Mouse (Mus musculus) CH12.LX (cell line): ENCODE data around the gene Thbs1. TPM values are rescaled to one million over a fixed set of nuclear protein-coding genes. Genes with fewer than 3 reads are reported as not detected.

Experiments
- DNase-seq: peaks from one replicate; pipeline ENCODE4 v3.0.0-alpha.2; 2013; ENCODE audit errors: extremely low read depth
- H3K27ac ChIP-seq: 2 replicates; pipeline ENCODE4 v1.5.1; 2012; ENCODE audit warnings: low read depth, mild to moderate bottlenecking, control low read depth, moderate library complexity; ENCODE audit not compliant: insufficient read depth
- H3K27me3 ChIP-seq: replicated peaks from 2 replicates; pipeline ENCODE3; 2012; ENCODE audit warnings: inconsistent platforms
- H3K36me3 ChIP-seq, 2 experiments: replicated peaks in 1 of 2; 2 replicates each; pipeline versions ENCODE3 to v1.6.1; 2012; ENCODE audit warnings: inconsistent platforms in 1 of 2, low read length in 1 of 2, mild to moderate bottlenecking in 1 of 2, mixed read lengths in 1 of 2, moderate library complexity in 1 of 2; ENCODE audit not compliant: control insufficient read depth in 1 of 2, insufficient read depth in 1 of 2
- H3K4me1 ChIP-seq, 2 experiments: 2 replicates each; pipeline ENCODE4 v1.6.1; 2012; ENCODE audit warnings: inconsistent platforms in 1 of 2, moderate library complexity in 1 of 2; ENCODE audit not compliant: insufficient read depth in 2 of 2, control insufficient read depth in 1 of 2
- H3K4me2 ChIP-seq: 2 replicates; pipeline ENCODE4 v1.6.1; 2012; ENCODE audit warnings: low read depth, mild to moderate bottlenecking, control low read depth; ENCODE audit not compliant: poor library complexity, insufficient read depth, severe bottlenecking
- H3K4me3 ChIP-seq, 3 experiments: fragments of 150-350 bp in 1 of 3; sonication (generic) in 1 of 3; replicated peaks in 1 of 3; 2 replicates each; pipeline versions ENCODE3 to v1.5.1; 2011 to 2012; ENCODE audit warnings: low read depth in 2 of 3, low read length in 2 of 3, mild to moderate bottlenecking in 2 of 3, moderate library complexity in 2 of 3, control low read depth in 1 of 3, improper control_type of control experiment in 1 of 3, inconsistent platforms in 1 of 3, mixed read lengths in 1 of 3; ENCODE audit not compliant: poor library complexity in 1 of 3
- H3K79me2 ChIP-seq: replicated peaks from 2 replicates; pipeline ENCODE4 v1.6.1; 2012; ENCODE audit warnings: mild to moderate bottlenecking, moderate library complexity; ENCODE audit not compliant: control insufficient read depth, poor library complexity, insufficient read depth, severe bottlenecking; ENCODE audit errors: extremely low read depth
- H3K9ac ChIP-seq: 2 replicates; pipeline ENCODE4 v1.6.1; 2012; ENCODE audit warnings: low read depth, mild to moderate bottlenecking, control low read depth, moderate library complexity; ENCODE audit not compliant: insufficient read depth
- H3K9me3 ChIP-seq: replicated peaks from 2 replicates; pipeline ENCODE3; 2012; ENCODE audit warnings: low read length, inconsistent platforms, mixed read lengths
- CHD1 ChIP-seq: IDR thresholded peaks from 2 replicates; pipeline ENCODE4 v1.6.1; 2012; ENCODE audit warnings: low read depth, low read length, improper control_type of control experiment, inconsistent platforms
- CTCF ChIP-seq, 2 experiments: IDR thresholded peaks in 1 of 2; conservative IDR thresholded peaks in 1 of 2; 2 replicates each; pipeline ENCODE4 v1.5.1; 2011 to 2012; ENCODE audit warnings: low read depth in 2 of 2, low read length in 2 of 2, improper control_type of control experiment in 1 of 2, inconsistent platforms in 1 of 2, mild to moderate bottlenecking in 1 of 2, moderate library complexity in 1 of 2
- HCFC1 ChIP-seq: IDR thresholded peaks from 2 replicates; pipeline ENCODE4 v1.6.1; 2012; ENCODE audit warnings: low read depth, mild to moderate bottlenecking, inconsistent platforms, low read length, improper control_type of control experiment
- IRF4 ChIP-seq: IDR thresholded peaks from 2 replicates; pipeline ENCODE4 v1.6.1; 2014; ENCODE audit warnings: low read depth, mild to moderate bottlenecking, inconsistent platforms, low read length, improper control_type of control experiment
- KAT2A ChIP-seq: IDR thresholded peaks from 2 replicates; pipeline ENCODE4 v1.6.1; 2012; ENCODE audit warnings: low read length, improper control_type of control experiment, inconsistent platforms; ENCODE audit not compliant: insufficient replicate concordance
- MAFK ChIP-seq: IDR thresholded peaks from 2 replicates; pipeline ENCODE4 v1.6.1; 2011; ENCODE audit warnings: low read length, improper control_type of control experiment; ENCODE audit not compliant: insufficient replicate concordance
- MAZ ChIP-seq: IDR thresholded peaks from 2 replicates; pipeline ENCODE4 v1.6.1; 2012; ENCODE audit warnings: low read depth, mild to moderate bottlenecking, inconsistent platforms, low read length, improper control_type of control experiment, moderate library complexity
- POLR2AphosphoS2 ChIP-seq: IDR thresholded peaks from 2 replicates; pipeline ENCODE4 v1.6.1; 2011; ENCODE audit warnings: low read depth, low read length, improper control_type of control experiment
- ZKSCAN1 ChIP-seq: IDR thresholded peaks from 2 replicates; pipeline ENCODE4 v1.6.1; 2012; ENCODE audit warnings: low read depth, inconsistent platforms, low read length, improper control_type of control experiment, borderline replicate concordance
- dilution Hi-C: fragments of 300-500 bp; cut with MboI; formaldehyde crosslinking; loops from 2 replicates; pipeline ENCODE4 v1.14.3; 2020; ENCODE audit warnings: low sequenced_read_pairs; ENCODE audit not compliant: extremely low pct_unique_long_range_greater_than_20kb, extremely low pct_ligation_motif_present
- in situ Hi-C: fragments of 300-500 bp; cut with MboI; formaldehyde crosslinking; loops from 3 replicates; pipeline ENCODE4 v1.14.3; 2019; ENCODE audit warnings: low sequenced_read_pairs, low pct_ligation_motif_present, low pct_unique_long_range_greater_than_20kb, mixed read lengths
- polyA plus RNA-seq: library from polyadenylated mRNA; unstranded; fragments of >175 nt; gene quantifications from 2 replicates; pipeline ENCODE4 v1.2.1, GENCODE M21; 2012; ENCODE audit warnings: low read depth; ENCODE audit not compliant: insufficient read length
- total RNA-seq, 2 experiments: library from RNA; depleted of rRNA; stranded (reverse); fragments of 300-350 nt in 1 of 2; fragments of >200 nt in 1 of 2; gene quantifications; 2 replicates each; pipeline ENCODE4 v1.2.3; 2012 to 2014

The Thbs1 gene
- total and polyA plus RNA-seq, 3 experiments = 0.03 TPM; not detected in 2

DNA sequence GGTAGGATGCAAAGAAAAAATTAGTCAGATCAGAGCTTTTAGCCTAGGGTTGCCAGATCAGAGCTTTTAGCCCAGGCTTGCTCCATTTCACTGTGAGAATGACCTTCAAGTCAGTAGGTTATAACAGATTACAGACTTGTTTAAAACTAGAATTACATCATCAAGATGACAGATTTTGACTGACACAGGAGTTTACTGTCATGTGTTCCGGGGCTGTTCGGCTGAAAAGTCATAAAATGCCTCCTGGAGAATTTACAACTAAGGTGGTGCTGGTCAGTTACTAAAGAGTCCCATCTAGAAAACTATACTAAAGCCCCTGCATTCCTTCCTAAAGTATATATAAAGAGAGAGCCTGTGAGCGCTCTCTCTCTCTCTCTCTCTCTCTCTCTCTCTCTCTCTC is 16.6 kb downstream of the Thbs1 start:
- Histone ChIP-seq H3K79me2 (no peaks in the 10 kb centered on the region), H3K4me1 (peaks cover 3 to 21% of the 10 kb centered on the region in 2 experiments; a peak in 2 of 4 replicates), H3K4me3 (no peak overlapping the region), H3K27me3 (peaks cover 5% of the 10 kb centered on the region), H3K36me3 (no peaks in the 10 kb centered on the region), H3K9ac (no peak overlapping the region), H3K9me3 (no peaks in the 10 kb centered on the region), H3K4me2 (no peak overlapping the region), H3K27ac (no peak overlapping the region)
- TF ChIP-seq POLR2AphosphoS2 (no peak), CHD1 (no peak)
- in situ Hi-C loops (no loop called here), dilution Hi-C loops (no loop called here)
- DNase-seq = no peak

DNA sequence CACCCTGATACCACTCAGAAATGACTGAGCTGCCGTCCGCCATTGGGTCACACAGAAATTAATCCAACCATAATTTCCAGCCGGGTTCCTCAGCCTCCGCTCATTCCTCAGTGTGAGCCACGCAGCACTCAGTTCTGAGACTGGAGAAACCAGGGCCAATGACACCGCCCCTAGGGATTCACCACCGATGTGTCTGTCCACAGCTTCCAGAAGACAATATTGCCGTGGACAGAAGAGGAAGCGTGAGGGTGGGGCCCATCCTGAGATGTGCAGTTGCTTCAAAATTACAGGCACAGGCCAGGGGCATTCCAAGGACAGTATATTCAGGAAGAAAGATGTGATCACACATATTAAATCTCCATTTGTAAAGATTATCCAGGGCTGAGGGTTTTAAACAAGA is 25.4 kb downstream of the Thbs1 start:
- H3K4me3 ChIP-seq = no peak overlapping the region
- H3K9me3 ChIP-seq = no peaks in the 10 kb centered on the region
- dilution Hi-C loops (no loop called here), in situ Hi-C loops (no loop called here)
- H3K27ac ChIP-seq = no peak overlapping the region
- no peak for DNase-seq
- H3K27me3 ChIP-seq = peaks cover 2% of the 10 kb centered on the region
- no peak overlapping the region for H3K4me2 ChIP-seq
- H3K36me3 ChIP-seq = no peaks in the 10 kb centered on the region
- H3K79me2 ChIP-seq = no peaks in the 10 kb centered on the region
- no peak for TF ChIP-seq CTCF (conservative IDR thresholded peaks at IDR 0.05 in 1 of 2, IDR thresholded peaks at IDR 0.05 in 1 of 2; ENCODE audit: low read depth in 2 of 2, low read length in 2 of 2)
- TF ChIP-seq ZKSCAN1 = no peak
- TF ChIP-seq MAZ = no peak
- H3K4me1 ChIP-seq = no peaks in the 10 kb centered on the region
- H3K9ac ChIP-seq = no peak overlapping the region

DNA sequence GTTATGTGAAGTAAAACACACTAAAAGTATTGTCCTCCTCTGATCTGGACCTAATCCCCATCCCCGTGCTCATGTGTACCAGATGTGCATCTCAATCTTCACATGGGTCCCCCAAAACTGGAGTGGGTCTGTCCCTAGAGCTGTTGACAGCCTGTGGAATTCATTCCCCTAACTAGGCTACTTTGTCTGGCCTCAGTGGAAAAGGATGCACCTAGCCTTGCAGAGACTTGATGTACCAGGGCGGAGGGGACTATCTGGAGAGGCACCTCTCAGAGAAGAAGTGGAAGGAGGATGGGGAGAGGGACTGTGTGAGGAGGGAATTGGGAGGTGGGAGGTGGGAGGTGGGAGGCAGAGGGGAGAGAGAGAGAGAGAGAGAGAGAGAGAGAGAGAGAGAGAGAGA is 26.1 kb downstream of the Thbs1 start:
- in situ Hi-C loops = no loop called here
- Histone ChIP-seq H3K27ac (no peak overlapping the region), H3K4me1 (no peaks in the 10 kb centered on the region), H3K9ac (no peak overlapping the region), H3K9me3 (no peaks in the 10 kb centered on the region), H3K79me2 (no peaks in the 10 kb centered on the region), H3K4me2 (no peak overlapping the region), H3K36me3 (no peaks in the 10 kb centered on the region), H3K27me3 (peaks cover 2% of the 10 kb centered on the region), H3K4me3 (no peak overlapping the region)
- dilution Hi-C loops = no loop called here
- no peak for TF ChIP-seq IRF4
- TF ChIP-seq HCFC1 = no peak
- TF ChIP-seq CTCF (conservative IDR thresholded peaks at IDR 0.05 in 1 of 2, IDR thresholded peaks at IDR 0.05 in 1 of 2; ENCODE audit: low read depth in 2 of 2, low read length in 2 of 2) = no peak
- no peak for TF ChIP-seq KAT2A
- no peak for TF ChIP-seq MAFK
- DNase-seq = no peak
